In the genomic region with DNA sequence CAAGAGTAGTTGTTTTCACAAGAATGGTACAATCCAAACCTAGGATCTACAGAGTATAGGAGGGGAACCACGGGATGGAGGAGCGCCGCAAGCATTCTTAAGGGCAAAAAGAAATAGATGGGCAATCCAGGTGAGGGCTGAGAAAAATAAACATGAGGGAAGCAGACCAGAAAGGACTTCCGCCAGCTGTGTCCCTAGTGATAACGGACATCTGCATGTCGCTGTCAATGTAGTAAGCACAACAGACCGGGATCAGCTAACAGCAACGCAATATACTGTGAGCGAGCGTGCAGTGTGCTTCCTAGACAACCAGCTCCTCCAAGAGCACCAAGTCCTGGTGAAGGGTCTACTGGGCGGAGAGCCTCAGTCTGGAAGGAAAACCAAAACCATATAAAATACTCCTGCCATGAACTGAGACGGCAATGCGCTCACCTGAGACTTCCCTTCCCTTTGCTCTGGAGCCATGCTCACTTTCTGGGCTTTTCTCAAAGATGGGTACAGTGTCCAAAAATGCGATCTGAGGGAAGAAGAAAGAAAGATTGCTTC, we compare ENCODE assay signal across 7 mouse cellular contexts. TPM values are rescaled to one million over a fixed set of nuclear protein-coding genes. Genes with fewer than 3 reads are reported as not detected.
DNase-seq lines count a peak whose midpoint lies in the region; ATAC-seq and TF ChIP-seq lines count a peak whose summit lies in the region.

No protein-coding gene starts in this region.

- DNase-seq in lung, embryonic 14.5 days: peak; percentile 31
- DNase-seq in lung, postnatal 4 days: no peak
- no peak for DNase-seq in forebrain, embryonic 10.5 days (ENCODE audit: extremely low spot score, low spot score)
- no peak for DNase-seq in limb, embryonic 11.5 days (ENCODE audit: low spot score)
- DNase-seq in right cerebral cortex, adult 18-20 months: no peak
- DNase-seq in frontal cortex, postnatal 10 days (ENCODE audit: low spot score in 2 of 2): no peak

- no peaks in the 10 kb centered on the region for H3K36me3 ChIP-seq in lung, embryonic 14.5 days (ENCODE audit: insufficient read depth)
- no peaks in the 10 kb centered on the region for H3K36me3 ChIP-seq in forebrain, embryonic 10.5 days (replicated peaks)
- H3K36me3 ChIP-seq in limb, embryonic 11.5 days (ENCODE audit: control insufficient read depth, insufficient read depth, low read length): no peaks in the 10 kb centered on the region
- no peaks in the 10 kb centered on the region for H3K36me3 ChIP-seq in neural tube, embryonic 14.5 days (ENCODE audit: control insufficient read depth, insufficient read depth, low read length)

- peaks cover 7% of the 10 kb centered on the region; the same call in 1 of the 2 replicates for H3K27me3 ChIP-seq in lung, embryonic 14.5 days (ENCODE audit: insufficient read depth, low read length)
- H3K27me3 ChIP-seq in forebrain, embryonic 10.5 days (ENCODE audit: poor library complexity, severe bottlenecking): peaks cover 22% of the 10 kb centered on the region
- no peaks in the 10 kb centered on the region for H3K27me3 ChIP-seq in limb, embryonic 11.5 days (ENCODE audit: control insufficient read depth, insufficient read depth, low read length)
- H3K27me3 ChIP-seq in neural tube, embryonic 14.5 days (ENCODE audit: control insufficient read depth, insufficient read depth, low read length): no peaks in the 10 kb centered on the region

- peak overlapping the region; percentile 58 for H3K4me3 ChIP-seq in lung, embryonic 14.5 days (ENCODE audit: low read depth, low read length)
- peak overlapping the region; percentile 62 for H3K4me3 ChIP-seq in forebrain, embryonic 10.5 days
- H3K4me3 ChIP-seq in limb, embryonic 11.5 days (ENCODE audit: low read depth, low read length): peak overlapping the region; percentile 59
- H3K4me3 ChIP-seq in neural tube, embryonic 14.5 days (ENCODE audit: low read depth, low read length): peak overlapping the region; percentile 62

- H3K27ac ChIP-seq in lung, embryonic 14.5 days (ENCODE audit: low read depth): no peak overlapping the region
- H3K27ac ChIP-seq in forebrain, embryonic 10.5 days: peak overlapping the region; percentile 75
- H3K27ac ChIP-seq in limb, embryonic 11.5 days (replicated peaks; ENCODE audit: low read depth, low read length): no peak overlapping the region
- H3K27ac ChIP-seq in neural tube, embryonic 14.5 days (ENCODE audit: low read depth, low read length): peak overlapping the region; percentile 83

- H3K9me3 ChIP-seq in lung, embryonic 14.5 days (ENCODE audit: low read depth, low read length): no peaks in the 10 kb centered on the region
- no peaks in the 10 kb centered on the region for H3K9me3 ChIP-seq in forebrain, embryonic 10.5 days
- no peaks in the 10 kb centered on the region for H3K9me3 ChIP-seq in limb, embryonic 11.5 days (ENCODE audit: control insufficient read depth, low read length)
- H3K9me3 ChIP-seq in neural tube, embryonic 14.5 days (ENCODE audit: control insufficient read depth, low read length): no peaks in the 10 kb centered on the region

- 12% methylated on average over 14 of the region's 14 CpGs for WGBS in lung, embryonic 14.5 days
- 35% methylated on average over 14 of the region's 14 CpGs for WGBS in forebrain, embryonic 10.5 days
- 26% methylated on average over 14 of the region's 14 CpGs for WGBS in limb, embryonic 11.5 days
- 21% methylated on average over 14 of the region's 14 CpGs for WGBS in neural tube, embryonic 14.5 days

- no peak for TF ChIP-seq CTCF in lung, embryonic 14.5 days (IDR thresholded peaks at IDR 0.05; ENCODE audit: low read depth)

- H3K4me1 ChIP-seq in lung, embryonic 14.5 days (ENCODE audit: insufficient read depth): no peaks in the 10 kb centered on the region
- H3K4me1 ChIP-seq in forebrain, embryonic 10.5 days: peaks cover 12% of the 10 kb centered on the region
- H3K4me1 ChIP-seq in limb, embryonic 11.5 days (ENCODE audit: control insufficient read depth, insufficient read depth, low read length): no peaks in the 10 kb centered on the region
- 0 out of 2 replicates have a peak, but pooled peaks cover 5% of the 10 kb centered on the region for H3K4me1 ChIP-seq in neural tube, embryonic 14.5 days (ENCODE audit: control insufficient read depth, insufficient read depth, low read length)

- no peak for ATAC-seq in lung, embryonic 14.5 days (ENCODE audit: insufficient read depth)
- ATAC-seq in limb, embryonic 11.5 days (ENCODE audit: insufficient number of reproducible peaks, low FRiP score, low TSS enrichment, low read depth): no peak
- ATAC-seq in neural tube, embryonic 14.5 days (ENCODE audit: low read depth): no peak

- peak overlapping the region; percentile 96 for H3K4me2 ChIP-seq in lung, embryonic 14.5 days
- peak overlapping the region; percentile 81 for H3K4me2 ChIP-seq in limb, embryonic 11.5 days (ENCODE audit: low read depth, severe bottlenecking)
- H3K4me2 ChIP-seq in neural tube, embryonic 14.5 days (ENCODE audit: low read depth, low read length): peak overlapping the region; percentile 95

- H3K9ac ChIP-seq in lung, embryonic 14.5 days: peak overlapping the region; percentile 64
- H3K9ac ChIP-seq in limb, embryonic 11.5 days (ENCODE audit: low read length): no peak overlapping the region
- peak overlapping the region; percentile 72 for H3K9ac ChIP-seq in neural tube, embryonic 14.5 days (replicated peaks; ENCODE audit: low read depth, low read length)

RNA-seq across cellular contexts. Expression of a gene that starts 0.9 kb away (rescaled TPM):
- 1.1 and 1.4 TPM in 2 replicates for polyA plus RNA-seq in lung, embryonic 14.5 days (2014; fragmentation: Nextera tagmentation; extraction: Ambion mirVana)
- 0.77 and 1.3 TPM in 2 replicates for polyA plus RNA-seq in forebrain, embryonic 10.5 days (2016; fragmentation: Nextera tagmentation; extraction: Ambion mirVana)
- polyA plus RNA-seq in limb, embryonic 11.5 days (2014; fragmentation: Nextera tagmentation; extraction: Ambion mirVana): 1.2 and 1.3 TPM in 2 replicates
- 5.0 TPM in 2 replicates for polyA plus RNA-seq in neural tube, embryonic 14.5 days (2014; fragmentation: Nextera tagmentation; extraction: Ambion mirVana)

RNA-seq across cellular contexts. Expression of a gene that starts 13.0 kb away (rescaled TPM):
- polyA plus RNA-seq in lung, embryonic 14.5 days (2014; fragmentation: Nextera tagmentation; extraction: Ambion mirVana): not detected in 2 replicates
- not detected in 2 replicates for polyA plus RNA-seq in forebrain, embryonic 10.5 days (2016; fragmentation: Nextera tagmentation; extraction: Ambion mirVana)
- polyA plus RNA-seq in limb, embryonic 11.5 days (2014; fragmentation: Nextera tagmentation; extraction: Ambion mirVana): not detected in 2 replicates
- polyA plus RNA-seq in neural tube, embryonic 14.5 days (2014; fragmentation: Nextera tagmentation; extraction: Ambion mirVana): not detected in 2 replicates

RNA-seq across cellular contexts. Expression of a gene that starts 14.6 kb away (rescaled TPM):
- polyA plus RNA-seq in lung, embryonic 14.5 days (2014; fragmentation: Nextera tagmentation; extraction: Ambion mirVana): 13.1 and 14.7 TPM in 2 replicates
- 25.8 and 26.4 TPM in 2 replicates for polyA plus RNA-seq in forebrain, embryonic 10.5 days (2016; fragmentation: Nextera tagmentation; extraction: Ambion mirVana)
- polyA plus RNA-seq in limb, embryonic 11.5 days (2014; fragmentation: Nextera tagmentation; extraction: Ambion mirVana): 16.6 and 21.3 TPM in 2 replicates
- 48.0 and 55.8 TPM in 2 replicates for polyA plus RNA-seq in neural tube, embryonic 14.5 days (2014; fragmentation: Nextera tagmentation; extraction: Ambion mirVana)

RNA-seq across cellular contexts. Expression of a gene that starts 23.0 kb away (rescaled TPM):
- not detected in 2 replicates for polyA plus RNA-seq in lung, embryonic 14.5 days (2014; fragmentation: Nextera tagmentation; extraction: Ambion mirVana)
- not detected in 2 replicates for polyA plus RNA-seq in forebrain, embryonic 10.5 days (2016; fragmentation: Nextera tagmentation; extraction: Ambion mirVana)
- polyA plus RNA-seq in limb, embryonic 11.5 days (2014; fragmentation: Nextera tagmentation; extraction: Ambion mirVana): not detected in 2 replicates
- polyA plus RNA-seq in neural tube, embryonic 14.5 days (2014; fragmentation: Nextera tagmentation; extraction: Ambion mirVana): not detected in 2 replicates

RNA-seq across cellular contexts. Expression of a gene that starts 35.8 kb away (rescaled TPM):
- polyA plus RNA-seq in lung, embryonic 14.5 days (2014; fragmentation: Nextera tagmentation; extraction: Ambion mirVana): not detected in 2 replicates
- polyA plus RNA-seq in forebrain, embryonic 10.5 days (2016; fragmentation: Nextera tagmentation; extraction: Ambion mirVana): not detected in 2 replicates
- polyA plus RNA-seq in limb, embryonic 11.5 days (2014; fragmentation: Nextera tagmentation; extraction: Ambion mirVana): not detected in 2 replicates
- polyA plus RNA-seq in neural tube, embryonic 14.5 days (2014; fragmentation: Nextera tagmentation; extraction: Ambion mirVana): not detected in 2 replicates

Comparison
In these comparisons a context has a peak if more than half of its experiments do, and no peak if none do; other contexts are left out.
1. H3K27ac ChIP-seq: peak in forebrain, embryonic 10.5 days (single experiment) and neural tube, embryonic 14.5 days (single experiment); none in lung, embryonic 14.5 days (single experiment) and limb, embryonic 11.5 days (single experiment).
2. Peak in every context shown above with its lines, with median percentiles within 50 percentile points of each other: H3K4me2 ChIP-seq and H3K4me3 ChIP-seq.